Mouse (Mus musculus) bone marrow macrophage, adult 2 months (primary cell): Measurements from ENCODE around the gene Vps36.

Source experiments
- CTCF ChIP-seq: IDR thresholded peaks from 2 replicates; pipeline ENCODE4 v1.5.1; 2012; ENCODE audit warnings: low read depth, mild to moderate bottlenecking, low read length, moderate library complexity
- POLR2A ChIP-seq: IDR thresholded peaks from 2 replicates; pipeline ENCODE4 v1.6.1; 2012; ENCODE audit warnings: mild to moderate bottlenecking, low read depth, low read length, borderline replicate concordance

GRCm38 (mm10) chr8:22169167-22169566 is 23.4 kb upstream of the Vps36 start:
- TF ChIP-seq CTCF = no peak
- TF ChIP-seq POLR2A = no peak
